Mouse (Mus musculus) cerebellum, postnatal 25 days (tissue): ENCODE measurements at regions not wholly inside any gene's neighbourhood (a gene's known extent, or its start where the extent isn't known, plus 50 kb on each side); places are given as distances from the start of the nearest gene placed in this dataset.

Source experiments
- DNase-seq, 2 experiments: peaks; one replicate each; pipeline ENCODE4 v3.0.0; 2021; ENCODE audit warnings: mixed read lengths in 2 of 2

GRCm38 (mm10) chr1:85339821-85340220, 69.5 kb upstream of the C130026I21Rik start:
- peak in 1 of 2 experiments; percentile 2 for DNase-seq
